Comparison of ENCODE assay signal across 10 mouse cellular contexts in genomic region chr5:93126930-93127562, GRCm38 (mm10). TPM values are rescaled to one million over a fixed set of nuclear protein-coding genes. Genes with fewer than 3 reads are reported as not detected.
DNase-seq lines count a peak whose midpoint lies in the region; ATAC-seq and TF ChIP-seq lines count a peak whose summit lies in the region.
"Had no signal": no experiment of that assay in that cellular context is flagged by ENCODE, and none has a peak within 500 bp of the region (broad histone marks: within the 10 kb centered on the region; RNA-seq: fewer than 3 reads in every experiment).

No protein-coding gene starts in this region.

- H3K27ac ChIP-seq in kidney, embryonic 15.5 days, result peak overlapping the region; percentile 92
- peak overlapping the region; percentile 80 for H3K27ac ChIP-seq in hindbrain, embryonic 13.5 days
- H3K27ac ChIP-seq in midbrain, postnatal 0 days (ENCODE audit: low read depth, low read length), result 0 out of 2 replicates have a peak overlapping the region, but pooled peaks have one; percentile 38

- TF ChIP-seq CTCF in brain, embryonic 14.5 days (IDR thresholded peaks at IDR 0.05; ENCODE audit: borderline replicate concordance, extremely low read depth, insufficient read depth, insufficient read length), result no peak
- TF ChIP-seq CTCF in midbrain, postnatal 0 days (IDR thresholded peaks at IDR 0.05), result no peak

- no peak for DNase-seq in kidney, postnatal 4 days
- peak; percentile 89 for DNase-seq in brain, embryonic 14.5 days (ENCODE audit: low read depth)
- no peak for DNase-seq in midbrain, postnatal 0 days (ENCODE audit: low spot score)
- DNase-seq in urinary bladder, postnatal 25 days (ENCODE audit: low spot score), result no peak
- no peak for DNase-seq in kidney, postnatal 25 days
- DNase-seq in thymus, postnatal 36 days, result no peak

- no peaks in the 10 kb centered on the region for H3K36me3 ChIP-seq in kidney, embryonic 15.5 days
- H3K36me3 ChIP-seq in hindbrain, embryonic 13.5 days, result no peaks in the 10 kb centered on the region
- H3K36me3 ChIP-seq in midbrain, postnatal 0 days (ENCODE audit: insufficient read depth, low read length), result no peaks in the 10 kb centered on the region

- no peaks in the 10 kb centered on the region for H3K9me3 ChIP-seq in kidney, embryonic 15.5 days (replicated peaks)
- H3K9me3 ChIP-seq in hindbrain, embryonic 13.5 days, result no peaks in the 10 kb centered on the region
- no peaks in the 10 kb centered on the region for H3K9me3 ChIP-seq in midbrain, postnatal 0 days (ENCODE audit: low read length)

- no peak overlapping the region for H3K9ac ChIP-seq in kidney, embryonic 15.5 days
- no peak overlapping the region for H3K9ac ChIP-seq in hindbrain, embryonic 13.5 days
- no peak overlapping the region for H3K9ac ChIP-seq in midbrain, postnatal 0 days (replicated peaks; ENCODE audit: low read length, poor library complexity, severe bottlenecking)

- H3K4me3 ChIP-seq in kidney, embryonic 15.5 days (replicated peaks), result no peak overlapping the region
- H3K4me3 ChIP-seq in hindbrain, embryonic 13.5 days, result no peak overlapping the region
- H3K4me3 ChIP-seq in midbrain, postnatal 0 days (ENCODE audit: low read depth, low read length), result no peak overlapping the region
- H3K4me3 ChIP-seq: erythroblast, embryonic 14.5 days had no signal

- peaks cover 94% of the 10 kb centered on the region for H3K4me1 ChIP-seq in kidney, embryonic 15.5 days
- peaks cover 76% of the 10 kb centered on the region for H3K4me1 ChIP-seq in hindbrain, embryonic 13.5 days (replicated peaks)
- no peaks in the 10 kb centered on the region; the same call in none of the 2 replicates for H3K4me1 ChIP-seq in midbrain, postnatal 0 days (ENCODE audit: insufficient read depth, low read length)

- H3K4me2 ChIP-seq in kidney, embryonic 15.5 days, result no peak overlapping the region
- H3K4me2 ChIP-seq in hindbrain, embryonic 13.5 days, result 0 out of 2 replicates have a peak overlapping the region, but pooled peaks have one; percentile 4
- no peak overlapping the region for H3K4me2 ChIP-seq in midbrain, postnatal 0 days (ENCODE audit: low read depth, low read length, poor library complexity, severe bottlenecking)

- no peak for ATAC-seq in kidney, embryonic 15.5 days (replicated peaks; ENCODE audit: low FRiP score)
- no peak for ATAC-seq in hindbrain, embryonic 13.5 days (ENCODE audit: low FRiP score)
- ATAC-seq in midbrain, postnatal 0 days (ENCODE audit: low FRiP score), result no peak

- no peak for TF ChIP-seq POLR2A in brain, embryonic 14.5 days (IDR thresholded peaks at IDR 0.05; ENCODE audit: borderline replicate concordance, extremely low read depth, insufficient read depth, insufficient read length, poor library complexity, severe bottlenecking)

- WGBS in kidney, embryonic 15.5 days, result 59% methylated on average over 4 of the region's 4 CpGs
- 21% methylated on average over 4 of the region's 4 CpGs for WGBS in hindbrain, embryonic 13.5 days
- 17% methylated on average over 4 of the region's 4 CpGs for WGBS in midbrain, postnatal 0 days

- no peaks in the 10 kb centered on the region for H3K27me3 ChIP-seq in kidney, embryonic 15.5 days
- no peaks in the 10 kb centered on the region for H3K27me3 ChIP-seq in hindbrain, embryonic 13.5 days
- H3K27me3 ChIP-seq in midbrain, postnatal 0 days (ENCODE audit: insufficient read depth, low read length), result no peaks in the 10 kb centered on the region
- H3K27me3 ChIP-seq: CH12.LX had no signal

RNA-seq across cellular contexts. Expression of gene Sept11, which starts 33.8 kb away (rescaled TPM):
- polyA plus RNA-seq in kidney, embryonic 15.5 days (2015; fragmentation: Nextera tagmentation; extraction: Ambion mirVana), result 221 and 222 TPM in 2 replicates
- polyA plus RNA-seq in brain, embryonic 14.5 days (2012; rRNA removed), result 111 and 133 TPM in 2 replicates
- 165 and 171 TPM in 2 replicates for polyA plus RNA-seq in hindbrain, embryonic 13.5 days (2015; fragmentation: Nextera tagmentation; extraction: Ambion mirVana)
- 95.9 and 100 TPM in 2 replicates for total RNA-seq in midbrain, postnatal 0 days (2014; rRNA removed)
- polyA plus RNA-seq in midbrain, postnatal 0 days (2015; fragmentation: Nextera tagmentation; extraction: Ambion mirVana), result 87.7 and 96.0 TPM in 2 replicates

Comparison
In these comparisons a context has a peak if more than half of its experiments do, and no peak if none do; other contexts are left out.
1. H3K27ac ChIP-seq: peak in every context shown above with its lines; median percentile 92 in kidney, embryonic 15.5 days; 80 in hindbrain, embryonic 13.5 days; 38 in midbrain, postnatal 0 days.